Mouse (Mus musculus): ENCODE measurements around the gene Cyth1.

- TF ChIP-seq POLR2A (IDR thresholded peaks at IDR 0.05; ENCODE audit: control insufficient read depth in 1 of 2, insufficient read depth in 1 of 2, low read depth in 1 of 2, low read length in 2 of 2, poor library complexity in 1 of 2): no peak
- no peak for TF ChIP-seq CTCF (IDR thresholded peaks at IDR 0.05 in 2 of 3, conservative IDR thresholded peaks at IDR 0.05 in 1 of 3; ENCODE audit: control insufficient read depth in 1 of 3, insufficient read depth in 1 of 3, low read depth in 2 of 3, low read length in 3 of 3, poor library complexity in 1 of 3, severe bottlenecking in 1 of 3)
- no peak for TF ChIP-seq MAX (IDR thresholded peaks at IDR 0.05; ENCODE audit: low read length)
- no peak for TF ChIP-seq ZNF384 (IDR thresholded peaks at IDR 0.05; ENCODE audit: low read depth, low read length)
- no peak for TF ChIP-seq MYC (IDR thresholded peaks at IDR 0.05; ENCODE audit: low read depth, low read length)
- TF ChIP-seq GATA1 (IDR thresholded peaks at IDR 0.05; ENCODE audit: low read depth, low read length): no peak
- TF ChIP-seq BHLHE40 (IDR thresholded peaks at IDR 0.05; ENCODE audit: borderline replicate concordance, low read depth, low read length): no peak
- no peak for TF ChIP-seq NRF1 (IDR thresholded peaks at IDR 0.05; ENCODE audit: insufficient read depth, low read depth, low read length, poor library complexity, severe bottlenecking)
These were observed 38.3 kb downstream of the Cyth1 start for GRCm38 (mm10) chr11:118210116-118210515.

Data from MEL (cell line).